Mouse (Mus musculus) liver, adult 2 months (tissue): ENCODE data around the gene Fga.

Source experiments
- CTCF ChIP-seq: fragments of 200-500 bp; IDR thresholded peaks from 2 replicates; pipeline ENCODE4 v1.5.1; 2011; ENCODE audit warnings: low read depth, low read length, control low read depth
- POLR2A ChIP-seq: fragments of 200-500 bp; IDR thresholded peaks from 2 replicates; pipeline ENCODE4 v1.6.1; 2011; ENCODE audit warnings: low read length, control low read depth; ENCODE audit not compliant: insufficient read depth; ENCODE audit errors: extremely low read depth

- TF ChIP-seq CTCF, result no peak
- no peak for TF ChIP-seq POLR2A
Measured at GRCm38 (mm10) chr3:83016236-83016635, 9.6 kb upstream of the Fga start.
